Mouse (Mus musculus): ENCODE measurements around the gene Pdap1. TPM values are rescaled to one million over a fixed set of nuclear protein-coding genes. Genes with fewer than 3 reads are reported as not detected.
A peak's percentile ranks its signal among the peaks of the same experiment; 100 is the strongest.

Gene Pdap1
- polyA plus RNA-seq (2016; fragmentation: Nextera tagmentation; extraction: Ambion mirVana): 144 and 151 TPM in 2 replicates

DNA sequence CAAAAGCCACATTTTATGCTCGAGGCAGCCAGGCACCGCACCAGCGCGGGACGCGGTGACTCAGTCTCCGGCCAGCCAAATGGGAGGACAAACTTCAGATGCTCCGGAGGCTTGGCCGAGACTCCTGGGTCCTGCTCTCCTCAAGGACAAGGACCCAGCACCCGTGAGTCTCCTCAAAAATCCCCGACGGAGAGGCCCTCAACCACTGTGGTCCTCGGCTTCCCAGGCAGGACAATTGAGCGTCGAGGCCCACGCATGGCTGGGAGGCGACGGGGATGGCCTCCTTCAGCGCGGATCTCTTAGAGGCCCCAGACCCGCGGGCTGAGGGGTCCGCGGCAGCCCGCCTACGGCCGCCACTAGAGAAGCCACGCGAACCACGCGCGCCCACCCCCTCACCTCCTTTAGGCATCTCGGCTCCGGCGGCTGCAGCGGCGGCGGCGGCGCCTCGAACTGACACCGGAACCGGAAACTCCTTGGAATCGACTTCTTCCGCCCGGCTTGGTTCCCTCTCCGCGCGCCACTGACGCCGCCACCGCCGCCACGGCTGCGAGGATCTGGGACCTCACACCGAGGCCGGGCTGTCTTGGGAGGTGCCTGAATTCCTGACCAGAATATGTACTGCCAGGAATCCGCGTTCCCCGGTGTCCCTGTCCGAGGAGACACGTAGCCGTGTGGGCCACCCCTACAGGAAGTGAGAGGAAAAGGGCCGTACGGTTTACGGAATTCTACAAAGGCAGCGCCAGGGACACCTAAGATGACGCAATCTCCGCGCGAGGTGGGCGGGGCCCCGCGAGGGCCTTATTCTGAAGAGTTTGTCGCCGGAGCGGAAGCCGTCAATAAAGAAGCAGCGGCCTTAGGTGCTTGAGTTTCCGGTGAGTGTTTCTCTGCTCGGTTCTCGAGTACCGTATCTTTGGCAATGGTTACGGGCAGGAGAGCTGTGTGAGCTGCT lies at the start of gene Pdap1, which contains the start of gene Bud31:
Gene Pdap1, minus strand, starts transcription at position 668 of the 949 bp plus-strand sequence.
Gene Bud31, plus strand, starts transcription at position 792 of the 949 bp plus-strand sequence.
- no peaks in the 10 kb centered on the region for H3K9me3 ChIP-seq
- H3K36me3 ChIP-seq (replicated peaks): peaks cover 68% of the 10 kb centered on the region
- H3K27me3 ChIP-seq (replicated peaks; ENCODE audit: low read depth, poor library complexity, severe bottlenecking): no peaks in the 10 kb centered on the region
- peak; percentile 94 for DNase-seq (ENCODE audit: low spot score)
- peak within 1 kb of the TSS; percentile 93 for H3K4me3 ChIP-seq
- WGBS: under 1% methylated on average over 84 of the region's 84 CpGs
- peak within 1 kb of the TSS; percentile 98 for H3K27ac ChIP-seq (replicated peaks)
- H3K4me1 ChIP-seq: peaks cover 26% of the 10 kb centered on the region

DNA sequence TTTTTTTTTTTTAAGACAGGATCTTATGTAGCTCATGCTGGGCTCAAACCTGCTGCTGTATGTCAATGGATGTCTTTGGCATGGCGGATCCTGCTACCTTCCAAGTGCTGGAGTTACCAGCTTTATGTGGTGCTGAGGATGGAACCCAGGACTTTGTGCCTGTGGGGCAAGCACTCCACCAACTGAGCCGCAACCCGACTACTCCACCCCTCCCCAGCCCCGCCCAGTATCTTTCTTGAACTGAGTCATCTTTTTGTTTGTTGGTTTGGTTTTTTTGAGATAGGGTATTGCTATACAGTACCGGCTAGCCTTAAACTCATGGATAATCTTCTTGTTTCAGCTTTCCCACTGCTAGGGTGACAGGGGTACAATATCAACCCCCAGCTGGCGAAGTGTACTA lies 49.4 kb upstream of the Pdap1 start:
- DNase-seq (ENCODE audit: low spot score): no peak
- no peaks in the 10 kb centered on the region for H3K9me3 ChIP-seq
- no peak overlapping the region for H3K27ac ChIP-seq (replicated peaks)
- 94% methylated on average over 6 of the region's 6 CpGs for WGBS
- H3K27me3 ChIP-seq (replicated peaks; ENCODE audit: low read depth, poor library complexity, severe bottlenecking): no peaks in the 10 kb centered on the region
- peaks cover 63% of the 10 kb centered on the region for H3K36me3 ChIP-seq (replicated peaks)
- peaks cover 20% of the 10 kb centered on the region for H3K4me1 ChIP-seq
- H3K4me3 ChIP-seq: no peak overlapping the region; the same call in 1 of the 2 replicates

DNA sequence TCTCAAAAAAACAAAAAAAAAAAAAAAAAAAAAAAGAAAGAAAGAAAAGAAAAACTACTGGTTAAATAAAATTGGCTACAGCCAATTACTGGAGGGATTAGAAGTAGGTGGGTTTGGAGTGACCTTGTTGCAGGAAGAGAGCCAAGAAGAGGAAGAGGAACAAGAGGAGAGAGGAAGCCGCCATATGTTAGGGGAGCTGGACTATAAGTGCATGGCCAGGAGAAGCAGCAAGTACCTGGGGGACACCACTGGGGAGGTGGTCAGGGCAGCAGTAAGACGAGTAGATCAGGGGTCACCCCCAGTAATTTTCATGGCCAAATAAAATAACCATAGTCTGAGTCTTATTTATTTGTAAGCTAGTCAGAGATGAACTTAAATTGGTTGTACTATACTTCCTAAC lies 45.2 kb upstream of the Pdap1 start:
- no peak for DNase-seq (ENCODE audit: low spot score)
- Histone ChIP-seq H3K4me1 (peaks cover 9% of the 10 kb centered on the region), H3K27ac (replicated peaks) (no peak overlapping the region), H3K27me3 (replicated peaks; ENCODE audit: low read depth, poor library complexity, severe bottlenecking) (no peaks in the 10 kb centered on the region), H3K4me3 (no peak overlapping the region), H3K36me3 (replicated peaks) (peaks cover 95% of the 10 kb centered on the region), H3K9me3 (no peaks in the 10 kb centered on the region)
- 89% methylated on average over 2 of the region's 2 CpGs for WGBS

DNA sequence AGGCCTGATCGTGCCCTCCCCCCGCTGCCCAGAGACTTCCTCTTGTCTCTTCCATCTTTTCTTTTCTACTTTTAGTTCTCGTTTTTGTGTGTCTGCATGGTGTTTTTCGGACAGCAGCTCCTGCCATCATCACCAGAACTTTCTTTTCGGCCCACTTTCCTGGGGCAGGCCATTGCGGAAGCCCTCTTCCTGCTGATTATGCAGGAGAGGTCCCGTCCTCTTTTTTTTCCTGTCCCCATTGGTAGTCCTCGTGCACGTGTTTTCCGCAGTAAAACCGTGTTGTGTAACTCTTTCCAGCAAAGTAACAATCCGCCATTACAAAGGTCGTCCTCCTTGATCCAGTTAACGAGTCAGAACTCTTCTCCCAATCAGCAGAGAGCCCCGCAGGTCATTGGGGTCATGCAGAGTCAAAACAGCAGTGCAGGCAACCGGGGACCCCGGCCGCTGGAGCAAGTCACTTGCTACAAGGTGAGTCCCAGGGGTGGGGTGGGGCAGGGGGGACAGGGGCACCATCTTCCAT lies 38.5 kb upstream of the Pdap1 start:
- H3K4me3 ChIP-seq: no peak overlapping the region

DNA sequence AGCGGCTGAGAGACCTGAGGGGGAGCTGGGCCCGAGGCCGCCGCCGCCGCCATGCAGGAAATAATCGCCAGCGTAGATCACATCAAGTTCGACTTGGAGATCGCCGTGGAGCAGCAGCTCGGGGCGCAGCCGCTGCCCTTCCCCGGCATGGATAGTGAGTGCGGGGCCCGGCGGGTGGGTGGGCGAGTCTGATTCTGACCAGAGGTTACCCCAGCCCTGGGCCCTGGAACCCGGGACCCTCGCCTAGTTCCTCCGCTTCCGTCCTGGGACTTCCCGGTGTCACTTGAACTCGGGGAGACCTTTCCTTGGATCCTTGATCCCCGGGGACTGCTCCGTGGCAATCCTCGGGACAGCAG lies 27.2 kb upstream of the Pdap1 start:
- no peak for DNase-seq (ENCODE audit: low spot score)
- Histone ChIP-seq H3K36me3 (replicated peaks) (peaks cover 57% of the 10 kb centered on the region), H3K27ac (replicated peaks) (peak overlapping the region; percentile 92), H3K4me1 (peaks cover 33% of the 10 kb centered on the region), H3K9me3 (no peaks in the 10 kb centered on the region), H3K27me3 (replicated peaks; ENCODE audit: low read depth, poor library complexity, severe bottlenecking) (no peaks in the 10 kb centered on the region), H3K4me3 (peak overlapping the region; percentile 87)
- under 1% methylated on average over 28 of the region's 28 CpGs for WGBS

More for the DNA sequence above, 38.5 kb upstream of the Pdap1 start:
- Histone ChIP-seq H3K9me3 (no peaks in the 10 kb centered on the region), H3K27ac (replicated peaks) (no peak overlapping the region), H3K27me3 (replicated peaks; ENCODE audit: low read depth, poor library complexity, severe bottlenecking) (no peaks in the 10 kb centered on the region), H3K4me1 (no peaks in the 10 kb centered on the region), H3K36me3 (replicated peaks) (peaks cover 100% of the 10 kb centered on the region)
- 82% methylated on average over 18 of the region's 18 CpGs for WGBS
- no peak for DNase-seq (ENCODE audit: low spot score)

DNA sequence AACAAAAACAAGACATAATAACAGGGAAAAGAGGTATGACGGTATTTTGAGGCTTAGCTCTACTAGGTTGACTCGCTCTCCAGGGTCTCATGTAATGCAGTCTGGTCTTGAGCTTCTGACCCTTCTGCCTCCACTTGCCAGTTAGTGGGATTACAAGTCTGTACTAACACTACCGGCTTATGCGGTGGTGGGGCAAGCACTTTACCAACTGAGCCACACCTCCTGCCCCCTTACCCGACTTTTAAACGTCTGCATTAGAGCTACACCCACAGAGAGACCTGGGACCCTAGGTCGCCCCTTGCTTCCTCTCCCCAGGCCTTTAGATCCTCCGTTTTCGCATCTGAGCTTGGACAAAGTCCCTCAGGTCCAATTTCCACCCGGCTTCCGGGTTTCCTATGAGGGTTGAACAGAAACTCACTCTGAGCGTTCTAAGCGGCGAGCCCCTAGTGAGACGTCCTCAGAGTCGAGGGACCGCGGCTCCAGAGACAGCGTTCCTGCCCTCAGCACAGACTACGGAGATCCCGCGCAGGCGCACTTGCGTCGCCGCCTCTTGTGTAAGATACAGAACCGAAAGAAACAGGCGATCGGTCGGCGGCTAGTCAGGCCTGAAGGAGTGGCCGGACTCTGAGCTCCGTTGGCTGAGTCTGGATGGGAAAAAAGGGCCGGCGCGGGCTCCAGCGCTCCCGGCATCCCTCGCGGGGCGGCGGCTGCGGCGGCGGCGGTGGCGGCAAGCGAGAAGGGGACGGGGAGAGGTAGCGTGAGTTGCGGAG lies 26.7 kb upstream of the Pdap1 start, which contains the start of the genes Ptcd1 and Cpsf4:
Gene Ptcd1, minus strand, starts transcription at position 573 of the 770 bp plus-strand sequence.
Gene Cpsf4, plus strand, starts transcription at position 678 of the 770 bp plus-strand sequence.
- peak within 1 kb of the TSS; percentile 87 for H3K4me3 ChIP-seq
- peak; percentile 99 for DNase-seq (ENCODE audit: low spot score)
- WGBS: under 1% methylated on average over 51 of the region's 51 CpGs
- no peaks in the 10 kb centered on the region for H3K27me3 ChIP-seq (replicated peaks; ENCODE audit: low read depth, poor library complexity, severe bottlenecking)
- H3K36me3 ChIP-seq (replicated peaks): peaks cover 56% of the 10 kb centered on the region
- H3K4me1 ChIP-seq: peaks cover 33% of the 10 kb centered on the region
- no peaks in the 10 kb centered on the region for H3K9me3 ChIP-seq
- peak within 1 kb of the TSS; percentile 92 for H3K27ac ChIP-seq (replicated peaks)

DNA sequence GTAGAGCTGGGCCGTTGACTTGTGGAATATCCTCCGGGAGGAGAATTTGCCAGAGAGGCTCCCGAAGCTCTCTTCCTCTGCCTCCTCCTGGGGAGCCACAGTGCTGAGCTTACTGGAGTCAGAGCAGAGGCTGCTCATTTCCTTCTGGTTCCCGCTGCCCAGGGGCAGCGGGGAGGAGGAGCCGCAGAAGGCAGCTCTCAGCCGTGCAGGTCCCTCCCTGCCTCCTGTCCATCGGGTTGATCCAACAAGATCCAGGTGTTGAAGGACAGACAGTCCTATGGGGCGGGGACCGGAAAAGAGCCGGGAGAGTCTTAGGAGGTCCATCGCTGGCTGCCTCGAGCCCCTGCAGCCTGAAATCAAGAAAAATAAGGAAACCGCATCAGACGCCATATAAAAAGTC lies 25.1 kb upstream of the Pdap1 start:
- H3K4me1 ChIP-seq: peaks cover 33% of the 10 kb centered on the region
- no peaks in the 10 kb centered on the region for H3K9me3 ChIP-seq
- no peak for DNase-seq (ENCODE audit: low spot score)
- H3K4me3 ChIP-seq: no peak overlapping the region
- no peaks in the 10 kb centered on the region for H3K27me3 ChIP-seq (replicated peaks; ENCODE audit: low read depth, poor library complexity, severe bottlenecking)
- 86% methylated on average over 15 of the region's 15 CpGs for WGBS
- peaks cover 56% of the 10 kb centered on the region for H3K36me3 ChIP-seq (replicated peaks)
- no peak overlapping the region for H3K27ac ChIP-seq (replicated peaks)

DNA sequence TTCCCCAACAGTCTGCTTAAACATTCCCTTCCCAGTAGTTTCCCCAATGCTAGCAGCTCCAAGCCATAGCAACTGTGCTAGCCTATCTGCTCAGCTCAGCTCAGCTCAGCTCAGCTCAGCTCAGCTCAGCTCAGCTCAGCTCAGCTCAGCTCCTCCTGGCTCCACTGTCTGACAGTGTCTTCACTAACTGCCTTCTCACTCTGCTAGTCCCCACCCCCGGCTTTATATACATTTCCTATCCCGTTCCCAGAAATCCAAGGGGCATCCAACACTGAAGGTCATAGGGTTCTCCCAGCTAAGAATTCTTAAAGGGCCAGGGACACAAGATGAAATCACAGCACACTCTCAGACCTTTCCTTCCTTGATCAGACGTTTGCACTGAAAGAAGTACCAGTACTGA lies 24.7 kb upstream of the Pdap1 start:
- Histone ChIP-seq H3K27ac (replicated peaks) (no peak overlapping the region), H3K4me3 (no peak overlapping the region), H3K27me3 (replicated peaks; ENCODE audit: low read depth, poor library complexity, severe bottlenecking) (no peaks in the 10 kb centered on the region), H3K9me3 (no peaks in the 10 kb centered on the region), H3K4me1 (peaks cover 33% of the 10 kb centered on the region), H3K36me3 (replicated peaks) (peaks cover 57% of the 10 kb centered on the region)
- no peak for DNase-seq (ENCODE audit: low spot score)
- 73% methylated on average over 3 of the region's 3 CpGs for WGBS

DNA sequence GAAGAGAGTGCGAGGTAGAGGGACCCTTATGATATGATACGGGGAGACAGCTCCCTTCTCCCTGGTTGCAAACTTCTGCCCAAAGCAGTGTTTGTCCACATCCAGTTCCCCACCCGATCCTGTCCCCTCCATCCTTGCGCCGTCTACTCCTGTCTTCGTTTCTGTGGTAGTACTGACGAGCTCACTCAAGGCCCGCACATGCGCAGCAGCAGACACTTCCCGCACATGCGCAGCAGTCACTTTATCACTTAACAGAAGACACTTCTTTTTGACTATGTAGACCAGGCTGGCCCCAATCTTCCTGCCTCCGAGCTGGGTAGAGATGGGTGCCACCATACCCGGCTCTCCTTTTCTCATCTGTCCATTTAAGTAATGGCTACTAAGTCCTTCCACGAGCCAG lies 21.3 kb upstream of the Pdap1 start:
- no peaks in the 10 kb centered on the region for H3K27me3 ChIP-seq (replicated peaks; ENCODE audit: low read depth, poor library complexity, severe bottlenecking)
- H3K27ac ChIP-seq (replicated peaks): no peak overlapping the region
- DNase-seq (ENCODE audit: low spot score): no peak
- H3K36me3 ChIP-seq (replicated peaks): peaks cover 81% of the 10 kb centered on the region
- WGBS: 94% methylated on average over 14 of the region's 14 CpGs
- no peak overlapping the region for H3K4me3 ChIP-seq
- no peaks in the 10 kb centered on the region for H3K9me3 ChIP-seq
- H3K4me1 ChIP-seq: peaks cover 16% of the 10 kb centered on the region

DNA sequence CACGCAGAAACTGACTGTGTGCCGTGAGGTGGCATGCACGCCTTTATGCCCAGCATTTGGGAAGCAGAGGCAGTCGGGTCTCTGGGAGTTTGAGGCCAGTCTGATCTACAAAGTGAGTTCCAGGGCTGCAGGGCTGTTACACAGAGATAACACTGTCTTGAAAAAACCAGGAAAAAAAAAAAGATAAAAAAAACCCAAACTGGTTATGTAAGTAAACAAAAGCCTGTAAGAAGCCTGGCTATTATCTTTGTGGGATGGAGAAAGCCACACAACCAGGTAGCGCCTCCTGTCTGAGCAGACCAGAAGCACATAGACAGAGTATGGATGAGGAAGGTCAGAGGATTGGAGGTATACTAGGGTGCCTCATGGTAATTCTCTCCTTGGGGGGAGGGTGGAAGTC lies 12.7 kb upstream of the Pdap1 start:
- Histone ChIP-seq H3K4me1 (no peaks in the 10 kb centered on the region), H3K27me3 (replicated peaks; ENCODE audit: low read depth, poor library complexity, severe bottlenecking) (no peaks in the 10 kb centered on the region), H3K36me3 (replicated peaks) (peaks cover 92% of the 10 kb centered on the region), H3K27ac (replicated peaks) (no peak overlapping the region), H3K9me3 (no peaks in the 10 kb centered on the region), H3K4me3 (no peak overlapping the region)
- no peak for DNase-seq (ENCODE audit: low spot score)
- WGBS: 91% methylated on average over 5 of the region's 5 CpGs

DNA sequence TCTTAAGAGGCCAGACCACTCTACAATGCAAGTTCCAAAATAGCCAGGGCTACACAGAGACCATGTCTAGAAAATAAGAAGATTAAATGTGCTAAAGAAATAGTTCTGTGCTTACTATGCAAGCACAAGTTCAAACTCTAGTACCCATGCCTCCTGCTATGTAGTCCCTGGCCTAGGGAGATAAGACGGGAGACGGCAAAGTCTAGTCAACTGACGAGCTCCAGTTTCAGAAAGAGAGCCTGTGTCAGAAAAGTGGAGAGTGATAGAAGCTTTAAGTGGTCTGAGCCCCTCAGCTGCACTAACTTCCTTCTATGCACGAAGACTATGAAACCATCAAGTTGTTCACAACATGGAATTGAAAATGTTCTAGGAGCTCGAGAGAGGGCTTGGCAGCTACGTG lies 9.3 kb upstream of the Pdap1 start:
- Histone ChIP-seq H3K27me3 (replicated peaks; ENCODE audit: low read depth, poor library complexity, severe bottlenecking) (no peaks in the 10 kb centered on the region), H3K9me3 (no peaks in the 10 kb centered on the region), H3K4me3 (no peak overlapping the region), H3K36me3 (replicated peaks) (peaks cover 100% of the 10 kb centered on the region), H3K27ac (replicated peaks) (no peak overlapping the region), H3K4me1 (no peaks in the 10 kb centered on the region)
- WGBS: 92% methylated on average over 6 of the region's 6 CpGs
- no peak for DNase-seq (ENCODE audit: low spot score)

DNA sequence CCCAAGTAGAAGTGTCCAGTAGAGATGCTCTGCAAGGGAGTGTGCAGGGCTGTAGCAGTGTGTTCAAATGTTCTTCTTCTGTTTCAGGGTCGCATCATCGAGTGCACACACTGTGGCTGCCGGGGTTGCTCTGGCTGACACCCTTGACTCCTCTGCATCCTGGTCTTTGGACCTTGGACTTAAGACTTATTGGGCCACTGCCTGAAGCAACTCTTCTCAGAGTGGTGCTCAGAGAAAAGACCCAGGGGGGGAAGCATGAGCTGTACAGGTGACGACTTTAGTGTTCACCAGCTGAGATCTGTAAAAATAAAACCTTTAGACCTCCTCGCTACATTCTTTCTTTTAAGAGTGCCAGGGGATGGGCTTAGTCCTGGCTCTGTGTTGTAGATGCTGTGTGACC lies 7.7 kb upstream of the Pdap1 start:
- no peaks in the 10 kb centered on the region for H3K27me3 ChIP-seq (replicated peaks; ENCODE audit: low read depth, poor library complexity, severe bottlenecking)
- no peak overlapping the region for H3K4me3 ChIP-seq
- DNase-seq (ENCODE audit: low spot score): no peak
- no peak overlapping the region for H3K27ac ChIP-seq (replicated peaks)
- H3K36me3 ChIP-seq (replicated peaks): peaks cover 100% of the 10 kb centered on the region
- WGBS: 93% methylated on average over 5 of the region's 5 CpGs
- H3K4me1 ChIP-seq: no peaks in the 10 kb centered on the region
- no peaks in the 10 kb centered on the region for H3K9me3 ChIP-seq
